Mouse (Mus musculus): ENCODE measurements around the gene Fam189a1.

The Fam189a1 gene

DNA sequence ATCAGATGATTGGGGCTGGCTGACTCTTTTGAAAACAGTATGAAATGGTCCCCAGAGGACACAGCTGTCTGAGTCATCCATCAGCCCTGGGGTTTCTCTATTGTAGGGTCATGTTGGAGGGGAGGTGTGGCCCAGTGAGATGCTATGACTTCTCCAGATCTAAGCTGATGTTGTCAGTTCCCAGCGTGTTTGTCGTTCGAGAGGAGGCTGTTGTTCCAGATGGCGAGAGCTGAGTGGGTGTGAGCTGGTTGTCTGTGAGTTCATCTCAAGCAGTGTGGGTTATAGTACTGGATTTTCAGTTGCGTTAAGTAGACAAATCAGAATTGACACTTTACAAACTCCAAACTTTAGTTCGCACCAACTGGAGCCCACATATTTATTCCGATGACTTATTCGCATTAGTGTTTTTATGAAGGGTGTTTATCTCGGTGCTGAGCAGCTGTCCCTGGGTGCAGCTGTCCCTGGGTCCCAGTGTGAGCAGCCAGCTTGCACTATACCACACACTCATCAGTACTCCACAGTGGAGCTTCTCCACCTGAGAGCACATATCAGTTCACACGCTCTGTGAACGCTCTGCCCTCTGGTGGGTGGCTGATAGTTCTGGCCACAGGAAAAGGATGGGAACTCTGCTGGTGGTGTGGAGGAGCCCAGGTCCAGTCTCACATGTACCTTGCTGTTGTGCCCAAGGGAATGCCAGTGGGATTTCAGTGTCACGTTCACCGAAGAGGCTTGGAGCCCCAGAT, 446.7 kb downstream of the Fam189a1 start:
- no peak for DNase-seq

DNA sequence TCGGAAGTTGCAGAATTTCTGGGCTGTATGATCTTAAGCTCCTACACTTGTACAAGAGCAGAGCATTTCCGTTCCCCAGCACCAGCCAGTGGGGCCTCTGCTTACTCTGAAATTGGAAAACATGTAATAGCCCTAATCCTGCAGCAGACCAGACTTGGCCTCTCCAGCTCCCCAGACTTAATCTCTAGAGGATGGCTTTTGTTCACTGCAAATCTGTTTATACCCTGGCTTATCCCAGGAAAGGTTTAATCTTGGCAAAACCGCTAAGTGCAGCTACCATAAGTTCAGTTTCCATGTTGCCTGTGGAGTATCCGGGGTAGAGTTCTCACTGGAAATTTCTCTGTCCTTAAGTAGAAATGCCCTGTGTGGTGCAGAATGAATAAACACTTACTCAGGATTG, 448.2 kb downstream of the Fam189a1 start:
- DNase-seq, result no peak
